Mouse (Mus musculus): ENCODE measurements around the gene Plagl1. TPM values are rescaled to one million over a fixed set of nuclear protein-coding genes. Genes with fewer than 3 reads are reported as not detected.

Plagl1 gene
- polyA plus RNA-seq, 1 experiment from 2014 or later: 157 TPM

- H3K27me3 ChIP-seq (replicated peaks): no peaks in the 10 kb centered on the region
- no peaks in the 10 kb centered on the region for H3K36me3 ChIP-seq
- H3K9me3 ChIP-seq: no peaks in the 10 kb centered on the region
- 37% methylated on average over 4 of the region's 4 CpGs for WGBS
- H3K4me2 ChIP-seq (replicated peaks): no peak overlapping the region
- no peaks in the 10 kb centered on the region for H3K4me1 ChIP-seq (replicated peaks)
- H3K9ac ChIP-seq: no peak overlapping the region
- no peak overlapping the region for H3K4me3 ChIP-seq (replicated peaks)
- no peak overlapping the region for H3K27ac ChIP-seq
- ATAC-seq: no peak
Measured at GRCm38 (mm10) chr10:13047816-13048215, 12.5 kb upstream of the Plagl1 start.

- H3K27ac ChIP-seq: no peak overlapping the region
- H3K9ac ChIP-seq: no peak overlapping the region
- H3K27me3 ChIP-seq (replicated peaks): peaks cover 11% of the 10 kb centered on the region
- H3K4me2 ChIP-seq (replicated peaks): no peak overlapping the region
- H3K9me3 ChIP-seq: no peaks in the 10 kb centered on the region
- no peak overlapping the region for H3K4me3 ChIP-seq (replicated peaks)
- WGBS: 74% methylated on average over 6 of the region's 6 CpGs
- no peak for ATAC-seq
- no peaks in the 10 kb centered on the region for H3K36me3 ChIP-seq
- H3K4me1 ChIP-seq (replicated peaks): peaks cover 7% of the 10 kb centered on the region
Measured at GRCm38 (mm10) chr10:13056863-13057381, 3.4 kb upstream of the Plagl1 start.

- WGBS: 15% methylated on average over 46 of the region's 46 CpGs
- Histone ChIP-seq H3K36me3 (no peaks in the 10 kb centered on the region), H3K9ac (peak overlapping the region; percentile 21; the same call in 1 of the 2 replicates)
Measured at GRCm38 (mm10) chr10:13060821-13061671, 742 bp downstream of the Plagl1 start.

GRCm38 (mm10) chr10:13062373-13062772 is 2.1 kb downstream of the Plagl1 start:
- H3K27me3 ChIP-seq (replicated peaks): peaks cover 11% of the 10 kb centered on the region
- WGBS: 67% methylated on average over 8 of the region's 8 CpGs

More at GRCm38 (mm10) chr10:13060821-13061671, 742 bp downstream of the Plagl1 start:
- peaks cover 7% of the 10 kb centered on the region for H3K4me1 ChIP-seq (replicated peaks)
- peak overlapping the region; percentile 79 for H3K4me2 ChIP-seq (replicated peaks)
- peak overlapping the region; percentile 36 for H3K4me3 ChIP-seq (replicated peaks)
- H3K9me3 ChIP-seq: no peaks in the 10 kb centered on the region
- ATAC-seq: peak; percentile 51
- H3K27ac ChIP-seq: no peak overlapping the region
- peaks cover 11% of the 10 kb centered on the region for H3K27me3 ChIP-seq (replicated peaks)

GRCm38 (mm10) chr10:13063457-13063856 is 3.2 kb downstream of the Plagl1 start:
- no peak overlapping the region for H3K27ac ChIP-seq
- peaks cover 11% of the 10 kb centered on the region for H3K27me3 ChIP-seq (replicated peaks)
- 38% methylated on average over 7 of the region's 7 CpGs for WGBS
- H3K9me3 ChIP-seq: no peaks in the 10 kb centered on the region
- H3K4me1 ChIP-seq (replicated peaks): peaks cover 7% of the 10 kb centered on the region
- no peak for ATAC-seq
- no peak overlapping the region for H3K9ac ChIP-seq
- H3K4me3 ChIP-seq (replicated peaks): no peak overlapping the region
- H3K4me2 ChIP-seq (replicated peaks): no peak overlapping the region
- no peaks in the 10 kb centered on the region for H3K36me3 ChIP-seq

More at GRCm38 (mm10) chr10:13062373-13062772, 2.1 kb downstream of the Plagl1 start:
- ATAC-seq: no peak
- Histone ChIP-seq H3K9ac (no peak overlapping the region), H3K36me3 (no peaks in the 10 kb centered on the region), H3K9me3 (no peaks in the 10 kb centered on the region), H3K27ac (no peak overlapping the region), H3K4me3 (replicated peaks) (no peak overlapping the region), H3K4me1 (replicated peaks) (peaks cover 7% of the 10 kb centered on the region), H3K4me2 (replicated peaks) (no peak overlapping the region)

- Histone ChIP-seq H3K4me1 (replicated peaks) (peaks cover 7% of the 10 kb centered on the region), H3K4me2 (replicated peaks) (no peak overlapping the region), H3K27ac (no peak overlapping the region), H3K27me3 (replicated peaks) (peaks cover 11% of the 10 kb centered on the region), H3K9ac (no peak overlapping the region), H3K4me3 (replicated peaks) (no peak overlapping the region), H3K36me3 (no peaks in the 10 kb centered on the region), H3K9me3 (no peaks in the 10 kb centered on the region)
- ATAC-seq: no peak
- WGBS: 71% methylated on average over 3 of the region's 3 CpGs
Measured at GRCm38 (mm10) chr10:13065129-13065752, 4.9 kb downstream of the Plagl1 start.

- Histone ChIP-seq H3K9me3 (no peaks in the 10 kb centered on the region), H3K4me1 (replicated peaks) (no peaks in the 10 kb centered on the region), H3K9ac (no peak overlapping the region), H3K36me3 (no peaks in the 10 kb centered on the region), H3K27me3 (replicated peaks) (no peaks in the 10 kb centered on the region), H3K27ac (no peak overlapping the region), H3K4me2 (replicated peaks) (no peak overlapping the region), H3K4me3 (replicated peaks) (no peak overlapping the region)
- no peak for ATAC-seq
- 97% methylated on average over 2 of the region's 2 CpGs for WGBS
Measured at GRCm38 (mm10) chr10:13071031-13071430, 10.7 kb downstream of the Plagl1 start.

- Histone ChIP-seq H3K4me2 (replicated peaks) (no peak overlapping the region), H3K9ac (no peak overlapping the region), H3K36me3 (no peaks in the 10 kb centered on the region), H3K27ac (no peak overlapping the region), H3K27me3 (replicated peaks) (no peaks in the 10 kb centered on the region), H3K9me3 (no peaks in the 10 kb centered on the region), H3K4me3 (replicated peaks) (no peak overlapping the region), H3K4me1 (replicated peaks) (no peaks in the 10 kb centered on the region)
- ATAC-seq: no peak
- WGBS: 48% methylated on average over 7 of the region's 7 CpGs
Measured at GRCm38 (mm10) chr10:13076807-13077532, 16.7 kb downstream of the Plagl1 start.

- no peak overlapping the region for H3K27ac ChIP-seq
Measured at GRCm38 (mm10) chr10:13082459-13082858, 22.2 kb downstream of the Plagl1 start.

GRCm38 (mm10) chr10:13090596-13091424 is 30.5 kb downstream of the Plagl1 start:
- Histone ChIP-seq H3K27ac (peak overlapping the region; percentile 74), H3K36me3 (no peaks in the 10 kb centered on the region), H3K4me1 (replicated peaks) (no peaks in the 10 kb centered on the region), H3K4me2 (replicated peaks) (peak overlapping the region; percentile 56), H3K27me3 (replicated peaks) (no peaks in the 10 kb centered on the region), H3K9me3 (peaks cover 7% of the 10 kb centered on the region; the same call in 1 of the 2 replicates), H3K9ac (peak overlapping the region; percentile 75), H3K4me3 (replicated peaks) (peak overlapping the region; percentile 60)
- 54% methylated on average over 70 of the region's 70 CpGs for WGBS
- ATAC-seq: peak; percentile 97

More at GRCm38 (mm10) chr10:13082459-13082858, 22.2 kb downstream of the Plagl1 start:
- H3K27me3 ChIP-seq (replicated peaks): no peaks in the 10 kb centered on the region
- H3K4me2 ChIP-seq (replicated peaks): no peak overlapping the region
- H3K9ac ChIP-seq: no peak overlapping the region
- H3K4me1 ChIP-seq (replicated peaks): no peaks in the 10 kb centered on the region
- no peak overlapping the region for H3K4me3 ChIP-seq (replicated peaks)
- no peak for ATAC-seq
- H3K36me3 ChIP-seq: no peaks in the 10 kb centered on the region
- 69% methylated on average over 12 of the region's 12 CpGs for WGBS
- H3K9me3 ChIP-seq: no peaks in the 10 kb centered on the region

GRCm38 (mm10) chr10:13092996-13093395 is 32.7 kb downstream of the Plagl1 start:
- no peak for ATAC-seq
- H3K4me1 ChIP-seq (replicated peaks): no peaks in the 10 kb centered on the region
- H3K4me2 ChIP-seq (replicated peaks): no peak overlapping the region; the same call in 1 of the 2 replicates
- H3K27ac ChIP-seq: no peak overlapping the region
- H3K9ac ChIP-seq: no peak overlapping the region
- peak overlapping the region; percentile 18; the same call in 1 of the 2 replicates for H3K4me3 ChIP-seq (replicated peaks)
- 59% methylated on average over 3 of the region's 3 CpGs for WGBS
- H3K27me3 ChIP-seq (replicated peaks): no peaks in the 10 kb centered on the region
- H3K9me3 ChIP-seq: peaks cover 7% of the 10 kb centered on the region; the same call in 1 of the 2 replicates
- H3K36me3 ChIP-seq: no peaks in the 10 kb centered on the region
